ENCODE assay signal across 18 mouse cellular contexts in the genomic region with DNA sequence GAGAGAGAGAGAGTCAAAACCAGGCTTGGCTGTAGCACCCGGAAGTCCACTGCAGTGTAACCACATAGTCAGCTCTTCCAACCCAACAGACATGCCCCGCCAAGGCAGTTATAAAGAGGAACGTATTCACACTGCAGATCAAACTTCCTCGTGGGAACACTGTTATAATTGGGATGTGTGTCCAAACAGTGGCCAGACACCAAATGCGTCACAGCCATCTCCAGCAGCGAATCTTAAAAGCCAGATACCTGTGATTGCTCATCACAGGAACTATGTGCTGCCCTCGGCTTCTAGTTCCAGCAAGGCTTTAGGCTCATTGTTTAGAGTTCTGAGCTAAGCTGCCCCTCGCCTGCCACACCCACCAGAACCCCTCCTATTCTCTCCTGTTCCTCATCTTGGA. TPM values are rescaled to one million over a fixed set of nuclear protein-coding genes. Genes with fewer than 3 reads are reported as not detected.
"Had no signal": no experiment of that assay in that cellular context is flagged by ENCODE, and none has a peak within 500 bp of the region (broad histone marks: within the 10 kb centered on the region; RNA-seq: fewer than 3 reads in every experiment).

No protein-coding gene starts in this region.

- H3K27ac ChIP-seq: kidney, embryonic 15.5 days; limb, embryonic 12.5 days; liver, embryonic 14.5 days; midbrain, embryonic 15.5 days; neural tube, embryonic 12.5 days; stomach, embryonic 15.5 days had no signal

- H3K4me3 ChIP-seq: kidney, embryonic 15.5 days; limb, embryonic 12.5 days; midbrain, embryonic 15.5 days; neural tube, embryonic 12.5 days; stomach, embryonic 15.5 days had no signal

- DNase-seq: kidney, adult 18-20 months; kidney, postnatal 14 days; lung, adult 18-20 months; lung, postnatal 36 days; thymus, adult 2 months; thymus, postnatal 25 days had no signal

RNA-seq across cellular contexts. Expression of gene Pla2g2c, which starts 22.1 kb away (rescaled TPM):
- total RNA-seq: liver, adult 2 months; megakaryocyte progenitor cell, adult 5-6 weeks; monocyte, adult 5-6 weeks; neutrophil, adult 5-6 weeks had no signal

RNA-seq across cellular contexts. Expression of gene Ubxn10, which starts 34.4 kb away (rescaled TPM):
- total RNA-seq: megakaryocyte progenitor cell, adult 5-6 weeks; monocyte, adult 5-6 weeks; neutrophil, adult 5-6 weeks had no signal

RNA-seq across cellular contexts. Expression of gene Pla2g2f, which starts 54.9 kb away (rescaled TPM):
- total RNA-seq: left cerebral cortex, adult 8-10 months; left cerebral cortex, postnatal 36 days; liver, adult 2 months; megakaryocyte progenitor cell, adult 5-6 weeks; monocyte, adult 5-6 weeks; neutrophil, adult 5-6 weeks had no signal
